In genomic region chr17:50558239-50558625, GRCm38 (mm10) we compare ENCODE assay signal across 19 mouse cellular contexts.
"Had no signal": no experiment of that assay in that cellular context is flagged by ENCODE, and none has a peak within 500 bp of the region (broad histone marks: within the 10 kb centered on the region; RNA-seq: fewer than 3 reads in every experiment).

No protein-coding gene starts in this region.

- H3K27ac ChIP-seq: kidney, postnatal 0 days; layer of hippocampus, adult 2 months; limb, embryonic 10.5 days; limb, embryonic 13.5 days; liver, embryonic 14.5 days; midbrain, embryonic 13.5 days; neural tube, embryonic 13.5 days; stomach, embryonic 15.5 days had no signal

- ATAC-seq: intestine, embryonic 16.5 days; liver, postnatal 0 days; midbrain, embryonic 13.5 days; midbrain, embryonic 16.5 days had no signal

- DNase-seq: layer of hippocampus, adult 9-11 months; liver, postnatal 0 days; retina, postnatal 1 day; right cerebral cortex, postnatal 25 days; spleen, adult 18-20 months; thymus, postnatal 25 days had no signal

- H3K27me3 ChIP-seq: limb, embryonic 13.5 days; midbrain, embryonic 13.5 days; neural tube, embryonic 13.5 days; stomach, embryonic 15.5 days had no signal

- H3K9ac ChIP-seq: limb, embryonic 13.5 days; liver, embryonic 14.5 days; liver, postnatal 0 days; lung, embryonic 14.5 days; midbrain, embryonic 13.5 days; neural tube, embryonic 13.5 days; stomach, embryonic 15.5 days had no signal

- H3K9me3 ChIP-seq: limb, embryonic 10.5 days; limb, embryonic 13.5 days; midbrain, embryonic 13.5 days; neural tube, embryonic 13.5 days; stomach, embryonic 15.5 days had no signal

- H3K36me3 ChIP-seq: limb, embryonic 10.5 days; limb, embryonic 13.5 days; midbrain, embryonic 13.5 days; neural tube, embryonic 13.5 days; stomach, embryonic 15.5 days had no signal

- H3K4me3 ChIP-seq: layer of hippocampus, adult 2 months; limb, embryonic 10.5 days; limb, embryonic 13.5 days; midbrain, embryonic 13.5 days; myocyte; neural tube, embryonic 13.5 days; stomach, embryonic 15.5 days had no signal

- H3K4me1 ChIP-seq: midbrain, embryonic 13.5 days; neural tube, embryonic 13.5 days had no signal

- H3K4me2 ChIP-seq: limb, embryonic 13.5 days; liver, embryonic 11.5 days; lung, embryonic 14.5 days; midbrain, embryonic 13.5 days; neural tube, embryonic 13.5 days; stomach, embryonic 15.5 days had no signal
